Mouse (Mus musculus) C2C12 (cell line): ENCODE data around the gene BC048403.

Experiments used
- CEBPB ChIP-seq: IDR thresholded peaks from one replicate; pipeline ENCODE4 v1.6.1; 2011; ENCODE audit warnings: low read depth, mild to moderate bottlenecking, control low read depth, moderate library complexity
- CTCF ChIP-seq: IDR thresholded peaks from one replicate; pipeline ENCODE4 v1.5.1; 2011; ENCODE audit not compliant: control insufficient read depth, insufficient read depth, insufficient read length
- FOSL1 ChIP-seq: IDR thresholded peaks from one replicate; pipeline ENCODE4 v1.8.0; 2011; ENCODE audit warnings: mild to moderate bottlenecking, low read length; ENCODE audit not compliant: poor library complexity, insufficient read depth, severe bottlenecking
- MAX ChIP-seq: IDR thresholded peaks from one replicate; pipeline ENCODE4 v1.6.1; 2011; ENCODE audit warnings: mild to moderate bottlenecking, control low read depth
- MYOD1 ChIP-seq: IDR thresholded peaks from one replicate; pipeline ENCODE4 v1.6.1; 2011; ENCODE audit warnings: low read depth; ENCODE audit not compliant: control insufficient read depth, insufficient read length
- MYOG ChIP-seq: IDR thresholded peaks from one replicate; pipeline ENCODE4 v1.6.1; 2011; ENCODE audit not compliant: control insufficient read depth, insufficient read length; ENCODE audit errors: extremely low read depth
- USF1 ChIP-seq: IDR thresholded peaks from one replicate; pipeline ENCODE4 v1.6.1; 2011; ENCODE audit warnings: low read depth, mild to moderate bottlenecking, control low read depth, moderate library complexity

GRCm38 (mm10) chr10:121770624-121771577 is 31.2 kb downstream of the BC048403 start:
- TF ChIP-seq CTCF, result no peak
- TF ChIP-seq MAX, result no peak
- no peak for TF ChIP-seq USF1
- TF ChIP-seq MYOG, result no peak
- no peak for TF ChIP-seq MYOD1
- TF ChIP-seq FOSL1, result no peak
- TF ChIP-seq CEBPB, result no peak
